Mouse (Mus musculus) limb, embryonic 12.5 days (tissue): ENCODE results near the gene Jade1. TPM values are rescaled to one million over a fixed set of nuclear protein-coding genes. Genes with fewer than 3 reads are reported as not detected.

ENCODE experiments used
- ATAC-seq: fragments of 200-750 bp; cut with Nextera tagmentation; 2 replicates; pipeline ENCODE4 v1.8.0; 2017; ENCODE audit warnings: low read depth, moderate TSS enrichment; ENCODE audit not compliant: insufficient number of reproducible peaks, insufficient read depth, low FRiP score, low TSS enrichment
- H3K27ac ChIP-seq: fragments of 300-500 bp; sonication (generic); 2 replicates; pipeline ENCODE4 v1.5.1; 2016; ENCODE audit warnings: mild to moderate bottlenecking, moderate library complexity
- H3K27me3 ChIP-seq: fragments of 300-500 bp; sonication (generic); 2 replicates; pipeline ENCODE4 v1.6.1; 2016; ENCODE audit warnings: mild to moderate bottlenecking, moderate library complexity
- H3K36me3 ChIP-seq: fragments of 300-500 bp; sonication (generic); 2 replicates; pipeline ENCODE4 v1.6.1; 2016; ENCODE audit warnings: mild to moderate bottlenecking, moderate library complexity
- H3K4me1 ChIP-seq: fragments of 300-500 bp; sonication (generic); replicated peaks from 2 replicates; pipeline ENCODE4 v1.6.1; 2016
- H3K4me2 ChIP-seq: fragments of 300-500 bp; sonication (generic); 2 replicates; pipeline ENCODE4 v1.6.1; 2016; ENCODE audit warnings: mild to moderate bottlenecking, moderate library complexity
- H3K4me3 ChIP-seq: fragments of 300-500 bp; sonication (generic); replicated peaks from 2 replicates; pipeline ENCODE4 v1.5.1; 2016; ENCODE audit warnings: mild to moderate bottlenecking
- H3K9ac ChIP-seq: fragments of 300-500 bp; sonication (generic); replicated peaks from 2 replicates; pipeline ENCODE4 v1.6.1; 2016; ENCODE audit warnings: mild to moderate bottlenecking, moderate library complexity
- H3K9me3 ChIP-seq: fragments of 300-500 bp; sonication (generic); 2 replicates; pipeline ENCODE4 v1.6.1; 2016; ENCODE audit warnings: mild to moderate bottlenecking, moderate library complexity
- WGBS: fragments of 180-500 bp; shearing (Covaris S2); methylation state at CpG from one replicate; pipeline ENCODE4 v1.1.7; 2016; 5-methylcytosine and 5-hydroxymethylcytosine counted together
- polyA plus RNA-seq: library from polyadenylated mRNA; unstranded; fragments of >200 nt; fragmentation: Nextera tagmentation; extraction: Ambion mirVana; gene quantifications from 2 replicates; pipeline ENCODE4 v1.2.1, GENCODE M21; 2016

The Jade1 gene
- polyA plus RNA-seq, 1 experiment from 2014 or later = 15.3 TPM

- H3K27ac ChIP-seq = no peak overlapping the region
- no peaks in the 10 kb centered on the region for H3K27me3 ChIP-seq
- no peak for ATAC-seq
- H3K9me3 ChIP-seq = no peaks in the 10 kb centered on the region
- WGBS = 85% methylated on average over 9 of the region's 9 CpGs
- H3K4me2 ChIP-seq = no peak overlapping the region
- no peak overlapping the region for H3K4me3 ChIP-seq
- peaks cover 63% of the 10 kb centered on the region for H3K36me3 ChIP-seq
- H3K9ac ChIP-seq = no peak overlapping the region
- H3K4me1 ChIP-seq = peaks cover 20% of the 10 kb centered on the region
These were observed 45.9 kb downstream of the Jade1 start for GRCm38 (mm10) chr3:41601226-41602020.

- H3K36me3 ChIP-seq = peaks cover 49% of the 10 kb centered on the region
These were observed 47.4 kb downstream of the Jade1 start for GRCm38 (mm10) chr3:41602933-41603332.

GRCm38 (mm10) chr3:41603470-41604019 lies 48.0 kb downstream of the Jade1 start:
- 36% methylated on average over 5 of the region's 5 CpGs for WGBS
- Histone ChIP-seq H3K36me3 (peaks cover 44% of the 10 kb centered on the region), H3K9ac (no peak overlapping the region), H3K9me3 (no peaks in the 10 kb centered on the region), H3K4me1 (peaks cover 20% of the 10 kb centered on the region), H3K27ac (no peak overlapping the region; the same call in 1 of the 2 replicates), H3K4me2 (no peak overlapping the region), H3K4me3 (no peak overlapping the region), H3K27me3 (no peaks in the 10 kb centered on the region)
- no peak; the same call in 1 of the 2 replicates for ATAC-seq

More at GRCm38 (mm10) chr3:41602933-41603332, 47.4 kb downstream of the Jade1 start:
- no peaks in the 10 kb centered on the region for H3K9me3 ChIP-seq
- ATAC-seq = 0 out of 2 replicates have a peak, but pooled peaks have one; percentile 35
- WGBS = 42% methylated on average over 10 of the region's 10 CpGs
- H3K4me2 ChIP-seq = no peak overlapping the region
- no peaks in the 10 kb centered on the region for H3K27me3 ChIP-seq
- peak overlapping the region; percentile 31; the same call in 1 of the 2 replicates for H3K27ac ChIP-seq
- H3K9ac ChIP-seq = no peak overlapping the region
- H3K4me3 ChIP-seq = no peak overlapping the region
- H3K4me1 ChIP-seq = peaks cover 20% of the 10 kb centered on the region

- H3K27ac ChIP-seq = no peak overlapping the region
- 89% methylated on average over 12 of the region's 12 CpGs for WGBS
- peaks cover 36% of the 10 kb centered on the region for H3K36me3 ChIP-seq
These were observed 49.2 kb downstream of the Jade1 start for GRCm38 (mm10) chr3:41604629-41605321.

GRCm38 (mm10) chr3:41605601-41606329 lies 50.2 kb downstream of the Jade1 start:
- ATAC-seq = 0 out of 2 replicates have a peak, but pooled peaks have one; percentile 21
- no peak overlapping the region for H3K4me3 ChIP-seq
- no peaks in the 10 kb centered on the region for H3K9me3 ChIP-seq
- H3K4me1 ChIP-seq = peaks cover 20% of the 10 kb centered on the region
- H3K36me3 ChIP-seq = peaks cover 42% of the 10 kb centered on the region
- WGBS = 84% methylated on average over 13 of the region's 13 CpGs
- H3K27me3 ChIP-seq = no peaks in the 10 kb centered on the region
- H3K9ac ChIP-seq = no peak overlapping the region
- no peak overlapping the region for H3K27ac ChIP-seq
- no peak overlapping the region for H3K4me2 ChIP-seq

More at GRCm38 (mm10) chr3:41604629-41605321, 49.2 kb downstream of the Jade1 start:
- Histone ChIP-seq H3K4me1 (peaks cover 20% of the 10 kb centered on the region), H3K9me3 (no peaks in the 10 kb centered on the region), H3K9ac (no peak overlapping the region), H3K4me2 (no peak overlapping the region), H3K27me3 (no peaks in the 10 kb centered on the region), H3K4me3 (no peak overlapping the region)
- ATAC-seq = no peak

- H3K4me3 ChIP-seq = no peak overlapping the region
- no peaks in the 10 kb centered on the region for H3K9me3 ChIP-seq
- 95% methylated on average over 4 of the region's 4 CpGs for WGBS
- H3K36me3 ChIP-seq = peaks cover 43% of the 10 kb centered on the region
- H3K9ac ChIP-seq = no peak overlapping the region
- H3K4me1 ChIP-seq = peaks cover 20% of the 10 kb centered on the region
- no peak for ATAC-seq
- H3K27me3 ChIP-seq = no peaks in the 10 kb centered on the region
- H3K4me2 ChIP-seq = no peak overlapping the region
- no peak overlapping the region for H3K27ac ChIP-seq
These were observed 50.8 kb downstream of the Jade1 start for GRCm38 (mm10) chr3:41606330-41606664.

- Histone ChIP-seq H3K4me2 (no peak overlapping the region), H3K27me3 (no peaks in the 10 kb centered on the region), H3K36me3 (peaks cover 44% of the 10 kb centered on the region), H3K9ac (no peak overlapping the region), H3K4me3 (no peak overlapping the region), H3K9me3 (no peaks in the 10 kb centered on the region), H3K4me1 (peaks cover 20% of the 10 kb centered on the region), H3K27ac (no peak overlapping the region)
- ATAC-seq = no peak
- WGBS = 84% methylated on average over 9 of the region's 9 CpGs
These were observed 51.5 kb downstream of the Jade1 start for GRCm38 (mm10) chr3:41607050-41607449.

- no peak overlapping the region for H3K27ac ChIP-seq
- no peak for ATAC-seq
- H3K4me2 ChIP-seq = no peak overlapping the region
- H3K27me3 ChIP-seq = no peaks in the 10 kb centered on the region
- peaks cover 47% of the 10 kb centered on the region for H3K36me3 ChIP-seq
- H3K4me3 ChIP-seq = no peak overlapping the region
- no peaks in the 10 kb centered on the region for H3K9me3 ChIP-seq
- 94% methylated on average over 8 of the region's 8 CpGs for WGBS
- H3K4me1 ChIP-seq = peaks cover 18% of the 10 kb centered on the region
- H3K9ac ChIP-seq = no peak overlapping the region
These were observed 51.9 kb downstream of the Jade1 start for GRCm38 (mm10) chr3:41607467-41607866.

GRCm38 (mm10) chr3:41609071-41609470 lies 53.5 kb downstream of the Jade1 start:
- no peak overlapping the region for H3K4me3 ChIP-seq
- H3K4me1 ChIP-seq = peaks cover 3% of the 10 kb centered on the region
- H3K27ac ChIP-seq = no peak overlapping the region
- no peaks in the 10 kb centered on the region for H3K27me3 ChIP-seq
- no peak for ATAC-seq
- 93% methylated on average over 5 of the region's 5 CpGs for WGBS
- no peaks in the 10 kb centered on the region for H3K9me3 ChIP-seq
- H3K4me2 ChIP-seq = no peak overlapping the region
- peaks cover 63% of the 10 kb centered on the region for H3K36me3 ChIP-seq
- H3K9ac ChIP-seq = no peak overlapping the region

GRCm38 (mm10) chr3:41612211-41612610 lies 56.7 kb downstream of the Jade1 start:
- WGBS = 89% methylated on average over 3 of the region's 3 CpGs
- H3K4me3 ChIP-seq = no peak overlapping the region
- no peaks in the 10 kb centered on the region for H3K27me3 ChIP-seq
- H3K27ac ChIP-seq = no peak overlapping the region
- H3K9me3 ChIP-seq = no peaks in the 10 kb centered on the region
- H3K4me2 ChIP-seq = no peak overlapping the region
- H3K4me1 ChIP-seq = no peaks in the 10 kb centered on the region
- ATAC-seq = no peak
- no peak overlapping the region for H3K9ac ChIP-seq
- peaks cover 54% of the 10 kb centered on the region for H3K36me3 ChIP-seq

GRCm38 (mm10) chr3:41613706-41614105 lies 58.2 kb downstream of the Jade1 start:
- ATAC-seq = no peak
- Histone ChIP-seq H3K27me3 (no peaks in the 10 kb centered on the region), H3K9me3 (no peaks in the 10 kb centered on the region), H3K36me3 (peaks cover 54% of the 10 kb centered on the region), H3K9ac (no peak overlapping the region), H3K4me3 (no peak overlapping the region), H3K4me2 (no peak overlapping the region), H3K4me1 (no peaks in the 10 kb centered on the region), H3K27ac (no peak overlapping the region)
- 91% methylated on average over 9 of the region's 9 CpGs for WGBS
